Mouse (Mus musculus) limb, embryonic 14.5 days (tissue): ENCODE data around the gene Hcn4. TPM values are rescaled to one million over a fixed set of nuclear protein-coding genes. Genes with fewer than 3 reads are reported as not detected.

Experiments
- ATAC-seq: fragments of 200-750 bp; cut with Nextera tagmentation; 2 replicates; pipeline ENCODE4 v1.8.0; 2017; ENCODE audit warnings: low read depth, moderate number of reproducible peaks, moderate TSS enrichment; ENCODE audit not compliant: low FRiP score
- DNase-seq: peaks from one replicate; pipeline ENCODE4 v3.0.0-alpha.2; 2015; ENCODE audit warnings: low spot score
- H3K27ac ChIP-seq: fragments of 300-500 bp; sonication (generic); replicated peaks from 2 replicates; pipeline ENCODE4 v1.5.1; 2014; ENCODE audit warnings: low read depth, mild to moderate bottlenecking, low read length, moderate library complexity, mixed read lengths
- H3K27me3 ChIP-seq: fragments of 300-500 bp; sonication (generic); 2 replicates; pipeline ENCODE4 v1.6.1; 2014; ENCODE audit warnings: low read length, mixed read lengths; ENCODE audit not compliant: control insufficient read depth, insufficient read depth
- H3K36me3 ChIP-seq: fragments of 300-500 bp; sonication (generic); 2 replicates; pipeline ENCODE4 v1.6.1; 2014; ENCODE audit warnings: mild to moderate bottlenecking, low read length, moderate library complexity, mixed read lengths; ENCODE audit not compliant: control insufficient read depth, insufficient read depth
- H3K4me1 ChIP-seq: fragments of 300-500 bp; sonication (generic); 2 replicates; pipeline ENCODE4 v1.6.1; 2014; ENCODE audit warnings: antibody characterized with exemption, low read length, mixed read lengths; ENCODE audit not compliant: control insufficient read depth, insufficient read depth
- H3K4me2 ChIP-seq: fragments of 300-500 bp; sonication (generic); replicated peaks from 2 replicates; pipeline ENCODE4 v1.6.1; 2014; ENCODE audit warnings: low read depth, mild to moderate bottlenecking, low read length, moderate library complexity; ENCODE audit not compliant: severe bottlenecking
- H3K4me3 ChIP-seq: fragments of 300-500 bp; sonication (generic); replicated peaks from 2 replicates; pipeline ENCODE4 v1.5.1; 2014; ENCODE audit warnings: low read length
- H3K9ac ChIP-seq: fragments of 300-500 bp; sonication (generic); 2 replicates; pipeline ENCODE4 v1.6.1; 2014; ENCODE audit warnings: mild to moderate bottlenecking, low read depth, low read length, moderate library complexity; ENCODE audit not compliant: severe bottlenecking
- H3K9me3 ChIP-seq: fragments of 300-500 bp; sonication (generic); 2 replicates; pipeline ENCODE4 v1.6.1; 2016; ENCODE audit warnings: low read length; ENCODE audit not compliant: control insufficient read depth
- POLR2A ChIP-seq: fragments of 200-500 bp; IDR thresholded peaks from 2 replicates; pipeline ENCODE4 v1.8.0; 2012; ENCODE audit warnings: inconsistent platforms, mild to moderate bottlenecking, moderate library complexity, borderline replicate concordance; ENCODE audit not compliant: insufficient read depth, insufficient read length; ENCODE audit errors: extremely low read depth
- WGBS: fragments of 180-500 bp; shearing (Covaris S2); extraction: QIAGEN DNeasy Blood & Tissue Kit; methylation state at CpG from one replicate; pipeline ENCODE4 v1.1.7; 2014; 5-methylcytosine and 5-hydroxymethylcytosine counted together
- polyA plus RNA-seq, 2 experiments: library from polyadenylated mRNA; depleted of rRNA in 1 of 2; stranded (reverse) in 1 of 2; unstranded in 1 of 2; fragments of >200 nt; fragmentation: Nextera tagmentation in 1 of 2; extraction: Ambion mirVana in 1 of 2; gene quantifications; 2 replicates each; pipeline versions ENCODE4 v1.2.1 to v1.2.3; 2012 to 2014

Hcn4 gene
- polyA plus RNA-seq, 2 experiments, result 0.25 to 1.2 TPM

- H3K36me3 ChIP-seq, result no peaks in the 10 kb centered on the region
- ATAC-seq (no peak), DNase-seq (no peak)
- H3K4me1 ChIP-seq, result no peaks in the 10 kb centered on the region
- TF ChIP-seq POLR2A, result no peak
- H3K27ac ChIP-seq, result no peak overlapping the region
- H3K9ac ChIP-seq, result no peak overlapping the region
- no peak overlapping the region for H3K4me2 ChIP-seq
- no peaks in the 10 kb centered on the region for H3K27me3 ChIP-seq
- H3K9me3 ChIP-seq, result no peaks in the 10 kb centered on the region
- H3K4me3 ChIP-seq, result no peak overlapping the region
- 49% methylated on average over 3 of the region's 3 CpGs for WGBS
These were observed 9.7 kb downstream of the Hcn4 start for GRCm38 (mm10) chr9:58832939-58833338.

GRCm38 (mm10) chr9:58837174-58837573 is 14.0 kb downstream of the Hcn4 start:
- H3K4me2 ChIP-seq, result no peak overlapping the region
- H3K27me3 ChIP-seq, result no peaks in the 10 kb centered on the region
- no peak overlapping the region for H3K27ac ChIP-seq
- DNase-seq, result no peak
- TF ChIP-seq POLR2A, result no peak
- 56% methylated on average over 5 of the region's 5 CpGs for WGBS
- no peaks in the 10 kb centered on the region for H3K4me1 ChIP-seq
- no peak for ATAC-seq
- no peaks in the 10 kb centered on the region for H3K9me3 ChIP-seq
- no peaks in the 10 kb centered on the region for H3K36me3 ChIP-seq
- no peak overlapping the region for H3K4me3 ChIP-seq
- no peak overlapping the region for H3K9ac ChIP-seq

GRCm38 (mm10) chr9:58838504-58838903 is 15.3 kb downstream of the Hcn4 start:
- H3K27ac ChIP-seq, result no peak overlapping the region
- ATAC-seq (no peak), DNase-seq (no peak)

GRCm38 (mm10) chr9:58841655-58842054 is 18.4 kb downstream of the Hcn4 start:
- peak; percentile 59 for DNase-seq
- WGBS, result 12% methylated on average over 6 of the region's 6 CpGs
- Histone ChIP-seq H3K4me2 (no peak overlapping the region), H3K9ac (no peak overlapping the region), H3K4me1 (no peaks in the 10 kb centered on the region), H3K27ac (no peak overlapping the region), H3K9me3 (no peaks in the 10 kb centered on the region), H3K4me3 (no peak overlapping the region), H3K36me3 (no peaks in the 10 kb centered on the region), H3K27me3 (no peaks in the 10 kb centered on the region)
- ATAC-seq, result no peak
- TF ChIP-seq POLR2A, result no peak

More at GRCm38 (mm10) chr9:58838504-58838903, 15.3 kb downstream of the Hcn4 start:
- H3K9me3 ChIP-seq, result no peaks in the 10 kb centered on the region
- H3K36me3 ChIP-seq, result no peaks in the 10 kb centered on the region
- H3K4me3 ChIP-seq, result no peak overlapping the region
- TF ChIP-seq POLR2A, result no peak
- no peaks in the 10 kb centered on the region for H3K4me1 ChIP-seq
- no peak overlapping the region for H3K9ac ChIP-seq
- WGBS, result 76% methylated on average over 5 of the region's 5 CpGs
- no peak overlapping the region for H3K4me2 ChIP-seq
- no peaks in the 10 kb centered on the region for H3K27me3 ChIP-seq

- no peak overlapping the region for H3K27ac ChIP-seq
- TF ChIP-seq POLR2A, result no peak
- H3K9me3 ChIP-seq, result no peaks in the 10 kb centered on the region
- ATAC-seq, result no peak
- WGBS, result 81% methylated on average over 3 of the region's 3 CpGs
- H3K4me1 ChIP-seq, result no peaks in the 10 kb centered on the region
- no peak overlapping the region for H3K9ac ChIP-seq
- H3K4me2 ChIP-seq, result no peak overlapping the region
- no peaks in the 10 kb centered on the region for H3K36me3 ChIP-seq
- no peak for DNase-seq
- no peaks in the 10 kb centered on the region for H3K27me3 ChIP-seq
- H3K4me3 ChIP-seq, result no peak overlapping the region
These were observed 21.4 kb downstream of the Hcn4 start for GRCm38 (mm10) chr9:58844597-58844996.

- no peak for ATAC-seq
- no peak overlapping the region for H3K9ac ChIP-seq
- no peak overlapping the region for H3K4me2 ChIP-seq
- H3K4me1 ChIP-seq, result no peaks in the 10 kb centered on the region
- no peak overlapping the region for H3K27ac ChIP-seq
- WGBS, result 42% methylated on average over 3 of the region's 3 CpGs
- no peaks in the 10 kb centered on the region for H3K27me3 ChIP-seq
- no peaks in the 10 kb centered on the region for H3K9me3 ChIP-seq
- no peak overlapping the region for H3K4me3 ChIP-seq
- DNase-seq, result no peak
- no peaks in the 10 kb centered on the region for H3K36me3 ChIP-seq
- TF ChIP-seq POLR2A, result no peak
These were observed 23.8 kb downstream of the Hcn4 start for GRCm38 (mm10) chr9:58847008-58847407.
